Mouse (Mus musculus) G1E-ER4 (cell line): ENCODE data around the gene Dixdc1. TPM values are rescaled to one million over a fixed set of nuclear protein-coding genes. Genes with fewer than 3 reads are reported as not detected.

ENCODE experiments used
- GATA1 ChIP-seq: IDR thresholded peaks from one replicate; pipeline ENCODE4 v1.8.0; 2012; ENCODE audit warnings: low read length, inconsistent platforms
- polyA plus RNA-seq: library from polyadenylated mRNA; stranded (reverse); fragments of >175 nt; gene quantifications from 2 replicates; pipeline ENCODE4 v1.2.3, GENCODE M21; 2012

Dixdc1 gene
- polyA plus RNA-seq, 1 experiment = not detected

- no peak for TF ChIP-seq GATA1
Observed at GRCm38 (mm10) chr9:50725921-50726590, 13.3 kb downstream of the Dixdc1 start.

DNA sequence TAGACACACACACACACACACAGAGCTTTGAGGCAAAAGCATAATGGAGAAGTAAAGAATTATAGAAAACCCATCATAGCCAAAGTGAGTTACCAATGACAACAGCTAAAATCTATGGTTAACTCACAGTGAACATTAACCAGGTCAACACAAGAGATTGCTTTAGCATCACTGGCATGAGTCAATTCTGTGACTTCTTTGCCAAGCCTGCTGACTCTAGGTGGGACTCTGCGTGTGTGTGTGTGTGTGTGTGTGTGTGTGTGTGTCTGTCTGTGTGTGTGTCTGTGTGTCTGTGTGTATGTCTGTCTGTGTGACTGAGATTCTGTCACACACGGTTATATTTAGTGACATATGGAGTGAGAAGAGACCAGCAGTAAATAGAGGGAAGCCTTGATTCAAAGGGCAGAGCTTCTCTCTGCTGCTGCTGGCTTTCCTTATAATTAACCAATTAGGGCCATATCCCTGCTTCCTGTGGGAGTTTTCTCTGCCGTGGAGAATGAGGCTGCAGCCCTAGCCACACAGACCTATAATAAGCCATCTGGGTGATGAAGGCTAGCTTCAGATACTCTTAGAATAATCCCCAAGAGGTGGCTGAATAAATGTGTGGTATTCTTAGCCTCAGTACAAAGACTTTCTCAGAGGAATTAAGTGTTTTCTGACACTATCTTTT lies 14.5 kb downstream of the Dixdc1 start:
- no peak for TF ChIP-seq GATA1

DNA sequence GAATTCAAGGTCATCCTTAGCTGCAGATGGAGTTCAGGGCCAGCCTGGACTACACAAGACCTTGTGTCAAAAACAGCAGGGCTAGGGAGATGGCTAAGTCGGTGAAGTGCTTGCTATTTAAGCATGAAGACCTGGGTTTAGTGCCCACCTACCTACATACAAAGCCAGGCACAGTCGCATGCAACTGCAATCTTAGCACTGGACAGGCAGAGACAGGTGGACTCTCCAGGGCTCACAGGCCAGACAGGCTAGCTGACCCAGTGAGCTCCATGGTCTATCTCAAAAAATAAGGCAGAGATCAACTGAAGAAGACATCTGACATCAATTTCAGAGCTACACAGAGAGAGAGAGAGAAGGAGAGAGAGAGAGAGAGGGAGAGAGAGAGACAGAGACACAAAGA lies 15.2 kb downstream of the Dixdc1 start:
- TF ChIP-seq GATA1 = no peak

DNA sequence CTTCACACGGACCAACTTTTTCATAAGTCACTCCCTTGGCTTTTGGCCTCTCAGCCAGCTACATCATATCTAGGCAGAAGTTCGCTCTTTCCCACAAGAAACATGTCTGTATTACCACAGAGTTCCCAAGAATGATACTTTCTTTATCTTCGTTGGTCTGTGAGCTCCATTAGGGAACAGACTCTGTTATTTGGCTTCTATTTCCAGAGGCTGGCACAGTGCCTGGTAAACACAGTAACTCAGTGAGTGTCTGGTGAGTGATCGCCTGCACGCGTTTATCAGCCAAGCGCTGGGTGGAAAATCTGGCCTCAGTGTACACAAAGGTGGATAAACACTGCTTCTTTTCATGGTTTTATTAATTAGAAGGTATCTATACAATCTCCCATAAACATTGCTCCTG lies 15.9 kb downstream of the Dixdc1 start:
- TF ChIP-seq GATA1 = no peak

DNA sequence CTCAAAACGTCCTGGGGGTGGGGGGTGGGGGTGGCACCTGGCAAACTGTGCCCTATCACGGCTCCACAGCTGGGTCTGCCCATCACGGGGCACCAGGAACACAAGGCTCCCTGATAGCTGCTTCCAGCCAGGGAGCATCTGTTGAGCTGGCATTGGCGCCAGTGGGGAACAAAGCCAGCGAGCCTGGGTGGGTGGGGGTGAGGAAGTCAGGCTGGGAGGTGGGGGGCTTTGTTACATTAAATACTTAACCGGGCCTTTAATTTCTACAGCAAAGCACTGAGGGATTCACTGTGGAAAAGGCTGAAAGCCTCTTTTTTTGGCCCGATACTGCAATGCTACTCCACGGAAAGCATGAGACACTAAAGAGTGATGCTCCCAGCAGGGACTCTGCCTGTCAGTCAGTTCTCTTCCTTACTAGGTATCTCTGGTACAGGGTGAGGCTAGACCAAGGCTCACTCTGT lies 16.8 kb downstream of the Dixdc1 start:
- TF ChIP-seq GATA1 = no peak

DNA sequence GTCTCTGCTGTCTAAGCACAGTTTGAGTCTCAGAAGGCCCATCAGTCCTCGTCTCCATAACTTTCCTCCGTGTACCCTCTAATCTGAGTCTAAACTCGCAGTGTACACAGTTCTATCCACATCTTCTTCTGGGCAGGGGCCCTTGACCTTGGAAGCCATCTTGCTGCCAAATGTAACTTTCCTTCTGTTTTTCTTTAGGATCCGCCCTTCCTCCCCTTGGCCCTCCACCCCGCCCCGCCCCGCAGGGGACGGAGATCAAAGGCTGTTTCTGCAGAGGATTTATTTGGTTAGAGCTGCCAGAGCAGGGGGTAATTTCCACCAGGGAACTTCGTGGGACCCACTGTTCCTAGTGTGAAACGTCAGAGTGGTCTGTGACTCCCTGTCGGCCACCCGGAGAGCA lies 18.3 kb downstream of the Dixdc1 start:
- TF ChIP-seq GATA1 = no peak

DNA sequence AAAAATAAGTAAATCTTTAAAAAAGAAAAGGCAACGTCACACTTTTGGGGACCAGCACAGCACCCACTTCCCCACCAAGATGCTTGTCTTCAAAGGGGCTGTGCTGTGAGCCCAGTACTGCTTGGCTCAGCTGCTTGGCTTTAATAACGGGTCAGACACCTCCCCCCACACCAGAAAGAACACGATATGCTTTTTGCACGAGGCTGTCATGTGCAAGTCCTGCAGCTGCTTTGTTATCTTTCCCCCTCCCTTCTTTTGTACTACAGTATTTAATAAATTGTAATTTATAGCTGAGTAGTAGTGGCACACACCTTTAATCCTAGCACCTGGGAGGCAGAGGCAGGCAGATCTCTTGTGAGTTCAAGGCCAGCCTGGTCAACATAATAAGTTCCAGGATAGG lies 20.4 kb downstream of the Dixdc1 start:
- TF ChIP-seq GATA1 = no peak

DNA sequence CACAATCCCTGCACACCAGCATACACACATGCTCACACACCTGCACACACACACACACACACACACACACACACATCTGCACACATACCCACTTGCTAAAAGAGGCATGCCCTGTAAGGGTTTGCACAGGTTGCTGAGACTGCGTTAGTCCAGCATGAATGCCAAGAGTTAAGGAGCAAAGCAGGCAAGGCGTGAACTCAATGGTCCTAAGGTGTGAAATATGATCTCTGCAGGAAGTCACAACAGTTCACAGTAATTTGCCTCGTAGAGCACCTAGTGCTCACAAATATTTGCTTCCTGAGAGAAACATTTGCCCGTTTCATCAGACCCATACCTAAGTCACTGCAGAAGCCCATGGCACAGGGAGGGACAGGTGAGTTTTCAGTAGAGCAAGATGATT lies 25.1 kb downstream of the Dixdc1 start:
- TF ChIP-seq GATA1 = no peak

DNA sequence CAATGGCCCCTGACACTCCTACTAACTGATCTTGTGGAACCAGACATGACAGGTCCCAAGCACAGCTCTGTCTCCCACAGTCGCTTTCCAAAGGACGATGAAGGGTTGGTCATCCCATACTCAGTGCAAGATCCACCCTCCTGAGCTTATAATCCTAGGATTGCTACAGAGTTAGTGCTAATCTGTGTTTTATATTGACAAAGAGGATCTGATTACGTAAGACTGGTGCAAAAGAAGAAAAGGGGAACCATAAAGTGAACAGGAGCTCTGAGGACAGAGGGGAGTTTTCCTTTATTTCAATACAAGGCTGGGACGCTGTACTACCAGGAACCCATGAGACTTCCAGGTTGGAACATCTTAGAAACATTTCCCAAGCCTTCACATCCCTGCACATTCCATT lies 28.0 kb downstream of the Dixdc1 start:
- TF ChIP-seq GATA1 = no peak

GRCm38 (mm10) chr9:50709108-50709507 lies 30.2 kb downstream of the Dixdc1 start:
- no peak for TF ChIP-seq GATA1

- no peak for TF ChIP-seq GATA1
Observed at GRCm38 (mm10) chr9:50704907-50705306, 34.4 kb downstream of the Dixdc1 start.

GRCm38 (mm10) chr9:50700921-50701691 lies 38.2 kb downstream of the Dixdc1 start:
- no peak for TF ChIP-seq GATA1

GRCm38 (mm10) chr9:50698418-50699409 lies 40.6 kb downstream of the Dixdc1 start:
- no peak for TF ChIP-seq GATA1

- no peak for TF ChIP-seq GATA1
Observed at GRCm38 (mm10) chr9:50697706-50698041, 41.6 kb downstream of the Dixdc1 start.
